Comparison of ENCODE assay signal across 8 mouse cellular contexts in the genomic region with DNA sequence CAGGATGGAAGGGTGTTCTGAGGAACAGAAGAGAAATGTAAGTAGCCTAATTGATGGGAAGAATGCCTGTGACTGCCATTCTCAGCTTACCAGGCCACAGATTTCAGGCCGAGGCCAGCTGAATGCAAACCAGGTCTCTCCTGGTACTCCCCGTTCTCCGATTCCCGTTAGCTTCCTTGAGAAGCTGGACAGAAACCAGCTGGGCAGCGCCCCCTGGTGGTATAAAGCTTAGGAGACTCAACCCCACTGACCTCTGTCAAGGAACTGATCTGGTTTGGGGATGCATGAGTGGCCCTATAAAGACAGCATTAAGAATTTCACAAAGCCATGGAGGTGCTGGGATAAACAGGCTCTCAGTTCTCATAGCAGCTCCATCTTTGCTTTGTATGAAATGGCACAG. TPM values are rescaled to one million over a fixed set of nuclear protein-coding genes. Genes with fewer than 3 reads are reported as not detected.
DNase-seq lines count a peak whose midpoint lies in the region; ATAC-seq and TF ChIP-seq lines count a peak whose summit lies in the region.

No protein-coding gene starts in this region.

- no peak overlapping the region for H3K27ac ChIP-seq in cortical plate, adult 2 months (ENCODE audit: insufficient read depth, low read length)

- no peak for TF ChIP-seq POLR2A in cortical plate, adult 2 months (IDR thresholded peaks at IDR 0.05; ENCODE audit: extremely low read depth, insufficient read depth, low read length)

- TF ChIP-seq CTCF in cortical plate, adult 2 months (IDR thresholded peaks at IDR 0.05; ENCODE audit: extremely low read depth, insufficient read depth, low read length) = peak; percentile 70

- ATAC-seq in CD4-positive, CD25-positive, alpha-beta regulatory T cell, adult 4 months = peak; percentile 41
- ATAC-seq in granulocyte monocyte progenitor cell, adult 5-6 weeks (replicated peaks; ENCODE audit: poor library complexity, severe bottlenecking) = peak; percentile 54

- H3K4me1 ChIP-seq in cortical plate, adult 2 months (ENCODE audit: control insufficient read depth, insufficient read depth, low read length) = no peaks in the 10 kb centered on the region; the same call in 1 of the 2 replicates

- no peak overlapping the region for H3K4me3 ChIP-seq in cortical plate, adult 2 months (ENCODE audit: insufficient read depth, low read length)

- peak; percentile 84 to 95 for DNase-seq in adrenal gland, adult (ENCODE audit: inconsistent age in 2 of 2, low spot score in 1 of 2)
- DNase-seq in layer of hippocampus, adult 8-10 months (ENCODE audit: low spot score in 2 of 2) = peak; percentile 60 to 84
- DNase-seq in lung, postnatal 14 days = peak; percentile 95
- DNase-seq in right cerebral cortex, postnatal 14 days = peak; percentile 85
- DNase-seq in urinary bladder, postnatal 25 days (ENCODE audit: low spot score) = peak; percentile 92

RNA-seq across cellular contexts. Expression of a gene that starts 1.7 kb away (rescaled TPM):
- not detected for polyA plus RNA-seq in CD4-positive, CD25-positive, alpha-beta regulatory T cell, adult 4 months (2017; shearing (Covaris generic))
- polyA plus RNA-seq in cortical plate, adult 2 months (2012; rRNA removed) = 2.1 and 2.5 TPM in 2 replicates
- 1.5 TPM in 1 of 2 replicates, not detected in the other for total RNA-seq in granulocyte monocyte progenitor cell, adult 5-6 weeks (2014; fragmentation: Nextera tagmentation)
- not detected in 2 replicates for total RNA-seq in granulocyte monocyte progenitor cell, adult 5-6 weeks (2017)
- 1 to 10 TPM; 2.5 to 3.4 (median 3.3) TPM for total RNA-seq in layer of hippocampus, adult 8-10 months (2022)
